Mouse (Mus musculus) testis, adult 2 months (tissue): ENCODE measurements at regions not wholly inside any gene's neighbourhood (a gene's known extent, or its start where the extent isn't known, plus 50 kb on each side); places are given as distances from the start of the nearest gene placed in this dataset.

Experiments
- CTCF ChIP-seq: fragments of 200-500 bp; IDR thresholded peaks from 2 replicates; pipeline ENCODE4 v1.5.1; 2012; ENCODE audit warnings: low read depth, mild to moderate bottlenecking, inconsistent platforms, low read length, moderate library complexity; ENCODE audit not compliant: control insufficient read depth, insufficient read depth, insufficient replicate concordance
- POLR2A ChIP-seq: fragments of 200-500 bp; IDR thresholded peaks from 2 replicates; pipeline ENCODE4 v1.6.1; 2012; ENCODE audit warnings: low read depth, mild to moderate bottlenecking, inconsistent platforms, low read length, moderate library complexity; ENCODE audit not compliant: control insufficient read depth

DNA sequence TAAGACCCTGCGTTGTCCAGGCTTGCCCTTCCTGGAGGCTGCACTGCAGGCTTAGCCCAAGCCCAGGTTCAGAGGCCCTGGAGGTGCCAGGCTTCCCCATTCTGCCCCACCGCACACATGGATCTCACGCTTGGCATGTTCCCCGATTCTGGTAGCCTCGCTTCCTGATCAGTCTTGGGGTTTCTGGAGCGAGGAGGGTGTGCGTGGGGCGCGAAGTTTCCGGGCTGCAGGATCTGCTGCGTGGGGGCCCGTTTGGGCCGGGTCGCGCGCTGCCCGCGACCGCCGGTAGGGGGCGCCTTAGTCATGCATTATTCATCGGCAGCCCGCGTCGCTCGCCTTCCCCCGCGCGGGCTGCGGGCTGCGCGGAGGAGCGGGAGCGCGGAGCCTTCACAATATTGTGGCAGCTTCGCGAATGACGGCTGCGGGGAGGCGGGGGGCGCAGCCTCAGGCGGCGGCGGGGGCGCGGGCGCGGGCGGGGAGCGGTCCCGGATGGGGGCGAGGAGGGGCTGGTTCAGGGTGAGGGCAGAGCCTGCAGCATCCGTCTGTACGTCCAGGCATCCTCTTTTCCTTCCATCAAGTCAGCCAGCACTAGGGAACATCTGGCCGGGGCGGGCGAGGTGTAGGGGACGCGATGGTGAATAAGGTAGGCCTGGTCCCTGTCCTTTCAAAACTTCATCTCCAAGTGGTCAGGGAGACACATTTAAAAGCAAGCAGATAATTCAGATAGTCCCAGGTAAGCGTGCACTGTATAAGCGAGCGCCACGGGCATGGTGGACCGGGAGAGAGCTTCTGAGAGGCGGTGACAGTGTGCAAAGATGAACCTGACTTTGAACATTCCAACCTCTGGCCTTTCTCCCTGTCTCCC is 61.4 kb upstream of the Casz1 start:
- TF ChIP-seq CTCF: peak; percentile 88
- TF ChIP-seq POLR2A: no peak
